Mouse (Mus musculus): ENCODE data around the gene Zswim4.

Zswim4 gene

GRCm38 (mm10) chr8:84236998-84237473 lies at the start of gene Zswim4:
Zswim4 (minus strand) TSS chr8:84237055.
- DNase-seq (ENCODE audit: low read depth): peak; percentile 99

GRCm38 (mm10) chr8:84285665-84286064 lies 48.8 kb upstream of the Zswim4 start:
- peak; percentile 79 for DNase-seq (ENCODE audit: low read depth)

GRCm38 (mm10) chr8:84284608-84285063 lies 47.8 kb upstream of the Zswim4 start:
- peak; percentile 82 for DNase-seq (ENCODE audit: low read depth)

GRCm38 (mm10) chr8:84280777-84281176 lies 43.9 kb upstream of the Zswim4 start:
- DNase-seq (ENCODE audit: low read depth): no peak

GRCm38 (mm10) chr8:84276447-84276846 lies 39.6 kb upstream of the Zswim4 start:
- no peak for DNase-seq (ENCODE audit: low read depth)

- no peak for DNase-seq (ENCODE audit: low read depth)
Measured at GRCm38 (mm10) chr8:84273968-84274367, 37.1 kb upstream of the Zswim4 start.

- DNase-seq (ENCODE audit: low read depth): no peak
Measured at GRCm38 (mm10) chr8:84272302-84272701, 35.4 kb upstream of the Zswim4 start.

GRCm38 (mm10) chr8:84269950-84270773 lies 33.3 kb upstream of the Zswim4 start, which contains the start of gene Ccdc130:
Ccdc130 (minus strand) TSS chr8:84270380.
- DNase-seq (ENCODE audit: low read depth): peak; percentile 100

GRCm38 (mm10) chr8:84261098-84261497 lies 24.2 kb upstream of the Zswim4 start:
- no peak for DNase-seq (ENCODE audit: low read depth)

GRCm38 (mm10) chr8:84256822-84257610 lies 20.2 kb upstream of the Zswim4 start, which contains the start of gene Mri1:
Mri1 (minus strand) TSS chr8:84257326.
- peak; percentile 96 for DNase-seq (ENCODE audit: low read depth)

- DNase-seq (ENCODE audit: low read depth): peak; percentile 58
Measured at GRCm38 (mm10) chr8:84256458-84256821, 19.6 kb upstream of the Zswim4 start.

- peak; percentile 22 for DNase-seq (ENCODE audit: low read depth)
Measured at GRCm38 (mm10) chr8:84255858-84256257, 19.0 kb upstream of the Zswim4 start.

GRCm38 (mm10) chr8:84249257-84250170 lies 12.7 kb upstream of the Zswim4 start, which contains the start of gene D8Ertd738e:
D8Ertd738e (minus strand) TSS chr8:84249719.
- DNase-seq (ENCODE audit: low read depth): peak; percentile 94

GRCm38 (mm10) chr8:84241821-84242220 lies 5.0 kb upstream of the Zswim4 start:
- peak; percentile 33 for DNase-seq (ENCODE audit: low read depth)

- DNase-seq (ENCODE audit: low read depth): peak; percentile 20
Measured at GRCm38 (mm10) chr8:84241167-84241566, 4.3 kb upstream of the Zswim4 start.

- peak; percentile 33 for DNase-seq (ENCODE audit: low read depth)
Measured at GRCm38 (mm10) chr8:84237542-84238229, 831 bp upstream of the Zswim4 start.

- no peak for DNase-seq (ENCODE audit: low read depth)
Measured at GRCm38 (mm10) chr8:84236410-84236997, 351 bp downstream of the Zswim4 start.

GRCm38 (mm10) chr8:84235746-84236409 lies 977 bp downstream of the Zswim4 start:
- peak; percentile 82 for DNase-seq (ENCODE audit: low read depth)

GRCm38 (mm10) chr8:84233055-84233454 lies 3.8 kb downstream of the Zswim4 start:
- no peak for DNase-seq (ENCODE audit: low read depth)

- no peak for DNase-seq (ENCODE audit: low read depth)
Measured at GRCm38 (mm10) chr8:84230735-84231134, 6.1 kb downstream of the Zswim4 start.

Data from NIH3T3 (cell line).